Mouse (Mus musculus): ENCODE measurements at regions not wholly inside any gene's neighbourhood (a gene's known extent, or its start where the extent isn't known, plus 50 kb on each side); places are given as distances from the start of the nearest gene placed in this dataset.

DNA sequence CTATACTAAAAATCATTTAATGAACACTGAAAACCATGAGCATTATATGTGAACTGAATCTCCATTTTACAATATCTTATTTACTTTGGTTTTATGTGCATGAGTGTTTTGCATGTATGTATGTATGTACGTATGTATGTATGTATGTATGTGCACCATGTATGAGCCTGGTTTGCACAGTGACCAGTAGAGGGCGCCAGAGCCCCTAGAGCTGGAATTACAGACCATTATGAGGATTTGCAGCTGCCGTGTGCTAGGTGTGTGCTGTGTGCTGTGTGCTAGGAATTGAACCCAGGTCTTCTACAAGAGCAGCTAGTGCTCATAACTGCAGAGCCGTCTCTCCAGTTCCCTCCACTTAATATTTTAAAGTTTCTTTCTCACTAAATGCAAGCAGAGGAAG, 147.5 kb upstream of the Gm6657 start:
- TF ChIP-seq HCFC1 (IDR thresholded peaks at IDR 0.05; ENCODE audit: borderline replicate concordance, insufficient read depth, low read length) (no peak), ZNF384 (IDR thresholded peaks at IDR 0.05; ENCODE audit: low read depth, low read length) (no peak), MAFK (IDR thresholded peaks at IDR 0.05; ENCODE audit: insufficient read depth, low read depth, low read length) (no peak), ZC3H11A (IDR thresholded peaks at IDR 0.05; ENCODE audit: borderline replicate concordance, low read depth, low read length) (no peak)
